Mouse (Mus musculus) midbrain, embryonic 13.5 days (tissue): ENCODE results near the gene Flrt1. TPM values are rescaled to one million over a fixed set of nuclear protein-coding genes. Genes with fewer than 3 reads are reported as not detected.
A peak's percentile ranks its signal among the peaks of the same experiment; 100 is the strongest.

Source experiments
- ATAC-seq: fragments of 200-750 bp; cut with Nextera tagmentation; 2 replicates; pipeline ENCODE4 v1.8.0; 2017; ENCODE audit warnings: mild to moderate bottlenecking, moderate TSS enrichment, moderate library complexity
- H3K27ac ChIP-seq: fragments of 300-500 bp; sonication (generic); 2 replicates; pipeline ENCODE4 v1.5.1; 2015; ENCODE audit warnings: inconsistent platforms, mild to moderate bottlenecking, moderate library complexity
- H3K27me3 ChIP-seq: fragments of 300-500 bp; sonication (generic); 2 replicates; pipeline ENCODE4 v1.6.1; 2015; ENCODE audit warnings: mild to moderate bottlenecking, inconsistent platforms
- H3K36me3 ChIP-seq: fragments of 300-500 bp; sonication (generic); 2 replicates; pipeline ENCODE4 v1.6.1; 2015; ENCODE audit warnings: mild to moderate bottlenecking, inconsistent platforms
- H3K4me1 ChIP-seq: fragments of 300-500 bp; sonication (generic); replicated peaks from 2 replicates; pipeline ENCODE4 v1.6.1; 2015; ENCODE audit warnings: inconsistent platforms
- H3K4me2 ChIP-seq: fragments of 300-500 bp; sonication (generic); replicated peaks from 2 replicates; pipeline ENCODE4 v1.6.1; 2015; ENCODE audit warnings: moderate library complexity, mild to moderate bottlenecking, inconsistent platforms
- H3K4me3 ChIP-seq: fragments of 300-500 bp; sonication (generic); replicated peaks from 2 replicates; pipeline ENCODE4 v1.5.1; 2015; ENCODE audit warnings: mild to moderate bottlenecking, inconsistent platforms
- H3K9ac ChIP-seq: fragments of 300-500 bp; sonication (generic); replicated peaks from 2 replicates; pipeline ENCODE4 v1.6.1; 2015; ENCODE audit warnings: mild to moderate bottlenecking, inconsistent platforms
- H3K9me3 ChIP-seq: fragments of 300-500 bp; sonication (generic); 2 replicates; pipeline ENCODE4 v1.6.1; 2016; ENCODE audit warnings: mild to moderate bottlenecking, inconsistent platforms
- WGBS: fragments of 180-500 bp; shearing (Covaris S2); methylation state at CpG from one replicate; pipeline ENCODE4 v1.1.7; 2015; 5-methylcytosine and 5-hydroxymethylcytosine counted together
- polyA plus RNA-seq: library from polyadenylated mRNA; unstranded; fragments of >200 nt; fragmentation: Nextera tagmentation; extraction: Ambion mirVana; gene quantifications from 2 replicates; pipeline ENCODE4 v1.2.1, GENCODE M21; 2015

Gene Flrt1
- polyA plus RNA-seq, 1 experiment from 2014 or later: 9.2 TPM

- H3K27ac ChIP-seq: peak overlapping the region; percentile 68
- peak; percentile 72 for ATAC-seq
These were observed 23.3 kb upstream of the Flrt1 start for GRCm38 (mm10) chr19:7128551-7129475.

DNA sequence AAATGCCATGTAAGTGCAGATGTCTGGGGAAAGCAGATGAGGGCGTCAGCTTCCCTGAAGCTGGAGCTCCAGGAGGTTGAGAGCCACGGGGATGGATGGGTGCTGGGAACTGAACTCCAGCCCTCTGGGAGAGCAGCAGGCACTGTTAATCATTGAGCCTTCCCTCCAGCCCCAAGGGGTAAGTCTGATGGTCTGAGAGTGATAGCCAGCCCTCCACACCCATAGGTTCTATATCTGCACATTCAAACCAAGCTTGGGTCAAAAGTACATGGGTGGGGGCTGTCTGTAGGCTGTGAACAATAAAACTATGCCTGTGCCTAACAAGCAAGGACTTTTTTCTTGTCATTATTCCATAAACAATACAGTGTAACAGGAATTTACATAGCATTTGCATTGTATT, 21.4 kb upstream of the Flrt1 start:
- Histone ChIP-seq H3K9ac (no peak overlapping the region), H3K36me3 (no peaks in the 10 kb centered on the region), H3K27me3 (peaks cover 42% of the 10 kb centered on the region), H3K4me3 (no peak overlapping the region), H3K27ac (no peak overlapping the region), H3K9me3 (no peaks in the 10 kb centered on the region), H3K4me2 (no peak overlapping the region), H3K4me1 (peaks cover 37% of the 10 kb centered on the region)
- 68% methylated on average over 2 of the region's 2 CpGs for WGBS
- ATAC-seq: no peak

More at GRCm38 (mm10) chr19:7128551-7129475, 23.3 kb upstream of the Flrt1 start:
- WGBS: 36% methylated on average over 19 of the region's 19 CpGs
- Histone ChIP-seq H3K27me3 (peaks cover 48% of the 10 kb centered on the region), H3K4me1 (peaks cover 38% of the 10 kb centered on the region), H3K9me3 (no peaks in the 10 kb centered on the region), H3K4me3 (no peak overlapping the region), H3K4me2 (0 out of 2 replicates have a peak overlapping the region, but pooled peaks have one; percentile 12), H3K36me3 (no peaks in the 10 kb centered on the region), H3K9ac (peak overlapping the region; percentile 36; the same call in 1 of the 2 replicates)

GRCm38 (mm10) chr19:7126209-7126608, 20.7 kb upstream of the Flrt1 start:
- no peaks in the 10 kb centered on the region for H3K36me3 ChIP-seq
- H3K4me1 ChIP-seq: peaks cover 38% of the 10 kb centered on the region
- H3K9me3 ChIP-seq: no peaks in the 10 kb centered on the region
- no peak for ATAC-seq
- no peak overlapping the region for H3K27ac ChIP-seq
- WGBS: 86% methylated on average over 1 of the region's 1 CpGs
- peaks cover 39% of the 10 kb centered on the region for H3K27me3 ChIP-seq
- no peak overlapping the region for H3K4me2 ChIP-seq
- H3K4me3 ChIP-seq: no peak overlapping the region
- no peak overlapping the region for H3K9ac ChIP-seq

DNA sequence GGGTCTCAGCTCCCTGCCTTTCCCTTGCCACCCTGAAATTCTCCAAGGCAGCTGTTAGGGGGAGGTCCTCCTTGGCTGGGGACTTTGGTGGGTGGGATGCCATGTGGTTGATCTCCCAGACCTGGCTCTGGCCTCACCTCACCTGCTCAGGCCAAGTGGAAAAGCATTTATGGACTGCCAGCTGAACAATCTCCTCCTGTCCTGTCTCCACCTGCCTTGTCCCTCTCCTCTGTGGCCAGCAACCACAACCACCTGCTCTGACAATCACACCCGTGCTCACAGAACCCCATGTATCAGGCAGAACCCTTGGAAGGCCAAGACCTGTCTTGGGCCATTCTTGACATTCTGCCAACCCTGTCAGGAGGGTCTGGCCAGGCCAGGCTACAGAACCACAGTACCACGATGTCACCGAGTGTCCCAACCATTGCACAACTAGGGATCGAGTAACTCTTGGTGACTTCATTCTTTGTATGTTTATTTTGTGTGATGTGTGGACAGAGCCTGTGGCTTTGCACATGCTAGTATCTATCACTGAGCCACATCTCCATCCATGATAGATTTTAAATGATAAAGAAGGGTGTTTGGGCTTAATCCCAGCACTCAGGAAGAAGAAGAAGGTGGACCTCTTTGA, 20.1 kb upstream of the Flrt1 start:
- Histone ChIP-seq H3K9me3 (no peaks in the 10 kb centered on the region), H3K4me2 (no peak overlapping the region), H3K27me3 (peaks cover 39% of the 10 kb centered on the region), H3K27ac (no peak overlapping the region), H3K4me1 (peaks cover 38% of the 10 kb centered on the region), H3K4me3 (no peak overlapping the region), H3K36me3 (no peaks in the 10 kb centered on the region), H3K9ac (no peak overlapping the region)
- 89% methylated on average over 4 of the region's 4 CpGs for WGBS
- no peak for ATAC-seq

GRCm38 (mm10) chr19:7122698-7123306, 17.3 kb upstream of the Flrt1 start:
- ATAC-seq: peak; percentile 76
- Histone ChIP-seq H3K4me3 (no peak overlapping the region), H3K9ac (peak overlapping the region; percentile 32; the same call in 1 of the 2 replicates), H3K9me3 (no peaks in the 10 kb centered on the region), H3K4me1 (peaks cover 17% of the 10 kb centered on the region), H3K4me2 (no peak overlapping the region), H3K27ac (peak overlapping the region; percentile 71), H3K27me3 (peaks cover 39% of the 10 kb centered on the region), H3K36me3 (no peaks in the 10 kb centered on the region)
- 29% methylated on average over 10 of the region's 10 CpGs for WGBS

DNA sequence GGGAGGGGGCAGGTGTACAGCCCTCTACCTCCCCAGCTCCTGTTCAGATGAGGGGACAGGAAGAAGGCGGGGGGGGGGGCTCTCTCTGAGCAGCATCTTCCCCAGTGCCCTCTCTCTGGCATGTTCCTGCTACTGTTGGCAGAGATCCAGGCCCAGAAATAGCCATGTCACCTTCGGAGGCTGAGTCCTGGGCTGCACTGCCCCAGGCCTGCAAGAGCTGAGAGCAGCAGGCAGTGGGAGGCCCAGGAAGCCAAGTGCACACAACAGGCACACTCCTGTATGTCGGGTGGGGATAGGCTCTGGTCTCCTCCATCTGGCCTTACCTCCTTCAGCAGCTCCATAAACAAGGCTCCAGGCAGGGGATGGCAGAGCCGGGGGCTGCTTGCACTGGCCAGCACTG, 16.7 kb upstream of the Flrt1 start:
- peaks cover 17% of the 10 kb centered on the region for H3K4me1 ChIP-seq
- no peak overlapping the region for H3K4me2 ChIP-seq
- H3K9ac ChIP-seq: 0 out of 2 replicates have a peak overlapping the region, but pooled peaks have one; percentile 32
- no peak overlapping the region for H3K4me3 ChIP-seq
- peaks cover 41% of the 10 kb centered on the region for H3K27me3 ChIP-seq
- 47% methylated on average over 4 of the region's 4 CpGs for WGBS
- no peaks in the 10 kb centered on the region for H3K36me3 ChIP-seq
- peak overlapping the region; percentile 71 for H3K27ac ChIP-seq
- peak; percentile 78 for ATAC-seq
- no peaks in the 10 kb centered on the region for H3K9me3 ChIP-seq

GRCm38 (mm10) chr19:7121252-7121651, 15.7 kb upstream of the Flrt1 start:
- H3K9me3 ChIP-seq: no peaks in the 10 kb centered on the region
- H3K27me3 ChIP-seq: peaks cover 35% of the 10 kb centered on the region
- 81% methylated on average over 11 of the region's 11 CpGs for WGBS
- no peak overlapping the region for H3K9ac ChIP-seq
- H3K4me2 ChIP-seq: no peak overlapping the region
- ATAC-seq: no peak
- no peak overlapping the region for H3K27ac ChIP-seq
- H3K4me1 ChIP-seq: peaks cover 28% of the 10 kb centered on the region
- H3K4me3 ChIP-seq: no peak overlapping the region
- H3K36me3 ChIP-seq: no peaks in the 10 kb centered on the region

- Histone ChIP-seq H3K4me3 (no peak overlapping the region), H3K27me3 (peaks cover 31% of the 10 kb centered on the region), H3K4me1 (peaks cover 55% of the 10 kb centered on the region), H3K36me3 (no peaks in the 10 kb centered on the region), H3K27ac (no peak overlapping the region), H3K9me3 (no peaks in the 10 kb centered on the region), H3K9ac (no peak overlapping the region), H3K4me2 (no peak overlapping the region)
- ATAC-seq: no peak
- WGBS: 81% methylated on average over 8 of the region's 8 CpGs
These were observed 12.3 kb upstream of the Flrt1 start for GRCm38 (mm10) chr19:7117653-7118307.

DNA sequence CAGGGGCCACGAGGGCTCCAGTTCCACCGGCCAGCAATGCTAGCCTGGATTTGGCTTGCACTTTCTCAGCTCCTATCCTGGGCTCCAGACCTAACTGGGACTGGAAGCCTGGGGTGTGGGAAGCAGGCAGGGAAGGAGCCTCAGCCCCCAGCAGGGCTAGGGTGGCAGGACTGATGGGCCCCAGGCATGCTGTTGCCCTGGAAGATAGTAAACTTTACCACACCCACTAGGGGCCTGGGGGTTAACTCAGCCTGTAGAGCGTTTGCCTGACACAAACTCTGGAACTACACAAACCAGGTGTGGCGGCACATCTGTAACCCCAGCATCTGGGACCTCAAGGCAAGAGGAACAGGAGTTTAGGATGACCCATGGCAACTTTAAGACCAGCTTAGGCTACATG, 11.6 kb upstream of the Flrt1 start:
- WGBS: 78% methylated on average over 4 of the region's 4 CpGs
- H3K27ac ChIP-seq: no peak overlapping the region
- no peak for ATAC-seq
- H3K9me3 ChIP-seq: no peaks in the 10 kb centered on the region
- H3K4me1 ChIP-seq: peaks cover 55% of the 10 kb centered on the region
- H3K27me3 ChIP-seq: peaks cover 31% of the 10 kb centered on the region
- no peak overlapping the region for H3K4me3 ChIP-seq
- no peak overlapping the region for H3K9ac ChIP-seq
- H3K4me2 ChIP-seq: no peak overlapping the region
- H3K36me3 ChIP-seq: no peaks in the 10 kb centered on the region

GRCm38 (mm10) chr19:7116038-7116731, 10.7 kb upstream of the Flrt1 start:
- Histone ChIP-seq H3K27me3 (peaks cover 34% of the 10 kb centered on the region), H3K4me3 (no peak overlapping the region), H3K4me2 (no peak overlapping the region), H3K4me1 (peaks cover 60% of the 10 kb centered on the region), H3K9me3 (no peaks in the 10 kb centered on the region), H3K27ac (no peak overlapping the region), H3K9ac (no peak overlapping the region), H3K36me3 (no peaks in the 10 kb centered on the region)
- no peak for ATAC-seq
- WGBS: 73% methylated on average over 4 of the region's 4 CpGs

- ATAC-seq: peak; percentile 35; the same call in 1 of the 2 replicates
- H3K9ac ChIP-seq: peak overlapping the region; percentile 37
- no peaks in the 10 kb centered on the region for H3K9me3 ChIP-seq
- peaks cover 86% of the 10 kb centered on the region for H3K4me1 ChIP-seq
- no peak overlapping the region for H3K4me3 ChIP-seq
- WGBS: 9% methylated on average over 14 of the region's 14 CpGs
- H3K27me3 ChIP-seq: peaks cover 31% of the 10 kb centered on the region
- no peaks in the 10 kb centered on the region for H3K36me3 ChIP-seq
- peak overlapping the region; percentile 9; the same call in 1 of the 2 replicates for H3K4me2 ChIP-seq
- H3K27ac ChIP-seq: peak overlapping the region; percentile 80
These were observed 8.0 kb upstream of the Flrt1 start for GRCm38 (mm10) chr19:7113574-7113973.
